Mouse (Mus musculus): ENCODE measurements around the gene Tyw1.
A peak's percentile ranks its signal among the peaks of the same experiment; 100 is the strongest.
"Not testable (repeated sequence)": the region's sequence is repeated elsewhere in the genome, so short reads cannot be mapped to it uniquely, and the experiment has no call there.

The Tyw1 gene

GRCm38 (mm10) chr5:130255017-130255720 is at the start of gene Tyw1, which contains the start of gene Sbds:
Gene Tyw1, plus strand, starts transcription at chr5:130255619.
Gene Sbds, minus strand, starts transcription at chr5:130255530.
- DNase-seq (ENCODE audit: low read depth, low spot score): peak; percentile 97

DNA sequence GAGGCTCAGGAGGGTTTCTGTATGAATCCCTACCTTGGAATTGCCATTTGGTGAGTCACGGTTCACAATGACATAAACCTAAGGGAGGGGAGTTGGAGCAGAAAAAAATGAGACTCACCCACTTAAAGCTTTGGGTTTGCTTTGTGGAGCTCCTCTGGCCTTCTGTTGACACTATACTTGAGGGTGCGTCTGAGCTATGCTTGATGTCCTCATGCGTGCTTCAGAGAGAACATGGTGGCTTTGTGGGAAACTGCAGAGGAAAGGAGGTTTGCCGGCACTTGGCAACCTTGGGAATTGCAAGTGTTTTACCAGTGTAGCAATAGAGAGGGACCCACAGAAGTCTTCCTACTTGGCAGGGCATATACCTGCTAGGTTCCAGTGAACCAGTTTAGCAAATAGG is 48.1 kb upstream of the Tyw1 start:
- no peak for DNase-seq (ENCODE audit: low read depth, low spot score)

DNA sequence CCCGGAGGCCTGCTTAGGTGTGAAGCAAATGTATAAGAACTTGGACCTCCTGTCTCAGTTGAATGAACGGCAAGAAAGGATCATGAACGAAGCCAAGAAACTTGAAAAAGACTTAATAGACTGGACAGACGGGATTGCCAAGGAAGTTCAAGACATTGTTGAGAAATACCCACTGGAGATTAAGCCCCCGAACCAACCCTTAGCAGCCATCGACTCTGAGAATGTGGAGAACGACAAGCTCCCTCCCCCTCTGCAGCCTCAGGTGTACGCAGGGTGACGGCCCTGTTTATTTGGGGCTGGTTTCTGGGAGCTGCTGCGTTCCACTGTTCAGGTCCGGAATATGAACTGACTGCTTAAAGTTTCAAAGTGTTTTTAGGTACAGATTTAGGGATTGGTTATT is 42.5 kb upstream of the Tyw1 start:
- no peak for DNase-seq (ENCODE audit: low read depth, low spot score)

GRCm38 (mm10) chr5:130216781-130217180 is 38.6 kb upstream of the Tyw1 start, which contains the start of gene Tmem248:
Gene Tmem248, plus strand, starts transcription at chr5:130217081.
- DNase-seq (ENCODE audit: low read depth, low spot score): no peak

GRCm38 (mm10) chr5:130217406-130217805 is 38.0 kb upstream of the Tyw1 start:
- no peak for DNase-seq (ENCODE audit: low read depth, low spot score)

GRCm38 (mm10) chr5:130218336-130218735 is 37.1 kb upstream of the Tyw1 start:
- DNase-seq (ENCODE audit: low read depth, low spot score): no peak

DNA sequence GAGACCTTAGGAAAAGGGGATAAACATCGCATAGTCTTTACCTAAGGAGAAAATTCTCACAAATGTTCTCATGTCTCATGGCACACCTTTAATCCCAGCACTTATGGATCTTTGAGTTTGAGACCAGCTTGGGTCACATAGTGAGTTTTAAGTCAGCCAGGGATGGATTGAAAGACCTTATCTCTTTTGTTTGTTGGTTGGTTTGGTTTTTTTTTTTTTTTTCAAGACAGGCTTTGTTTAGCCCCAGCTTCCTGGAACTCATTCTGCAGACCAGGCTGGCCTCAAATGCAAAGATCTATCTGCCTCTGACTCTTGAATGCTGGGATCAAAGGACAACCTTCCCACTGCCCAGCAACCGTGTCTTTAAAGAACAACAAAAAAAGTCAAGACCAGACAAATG is 34.1 kb upstream of the Tyw1 start:
- no peak for DNase-seq (ENCODE audit: low read depth, low spot score)

DNA sequence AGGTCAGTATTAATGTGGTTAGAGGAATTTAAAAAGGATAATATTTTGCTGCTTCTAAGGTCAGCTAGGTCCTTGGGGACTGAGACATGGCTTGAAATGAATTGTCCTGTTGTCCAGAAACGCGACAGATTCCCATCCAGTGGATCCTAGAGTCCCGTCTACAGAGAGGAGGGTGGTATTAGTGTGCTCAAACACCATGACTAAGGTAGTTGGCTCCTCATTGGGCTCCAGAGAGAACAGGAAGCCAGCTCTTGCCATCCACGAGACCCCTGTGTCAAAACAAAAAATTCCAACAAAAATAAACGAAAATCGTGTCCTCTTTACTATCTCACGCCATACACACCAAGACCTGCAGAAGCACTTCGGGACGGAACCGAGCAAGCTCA is 33.7 kb upstream of the Tyw1 start:
- no peak for DNase-seq (ENCODE audit: low read depth, low spot score)

DNA sequence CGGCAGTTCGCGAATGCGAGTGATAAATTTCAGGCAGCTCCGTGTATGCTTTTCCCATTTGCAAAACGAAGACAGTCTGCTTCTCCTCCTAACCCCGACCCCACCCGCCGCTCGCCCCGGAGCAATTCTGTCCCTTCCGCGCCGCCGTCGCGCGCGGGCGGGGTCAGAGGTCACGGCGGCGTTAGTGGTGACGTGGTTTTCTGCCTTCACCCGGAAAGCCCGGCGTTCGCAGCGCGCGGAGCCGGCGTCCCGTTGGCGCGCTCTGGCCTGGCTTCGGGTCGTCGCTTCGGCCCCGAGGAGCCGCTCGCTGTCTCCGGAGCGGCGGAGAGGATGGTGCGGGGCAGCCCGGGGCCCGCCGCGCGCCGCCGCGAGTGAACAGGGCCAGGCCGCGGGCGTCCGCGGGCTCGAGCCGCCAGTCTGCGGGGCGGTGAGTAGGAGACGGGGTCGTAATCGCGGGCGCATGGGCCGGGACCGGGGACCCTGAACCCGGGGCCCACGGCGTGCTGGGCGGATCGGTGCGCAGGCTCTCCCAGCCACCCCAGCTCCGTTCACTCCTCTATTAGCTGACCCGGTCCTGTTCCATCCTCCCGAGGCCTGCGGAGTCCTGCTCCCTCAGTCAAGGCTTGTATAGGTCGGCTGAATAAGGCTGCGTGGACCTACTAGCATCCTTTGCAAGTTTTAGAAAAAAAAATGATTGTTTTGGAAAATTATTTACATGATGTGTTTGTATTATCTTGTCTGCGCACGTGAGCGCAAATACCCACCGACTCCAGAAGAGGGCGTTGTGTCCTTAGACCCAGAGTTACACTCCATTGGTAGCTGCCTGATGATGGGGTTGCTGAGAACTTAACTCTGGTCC is 33.0 kb upstream of the Tyw1 start:
- peak; percentile 71 for DNase-seq (ENCODE audit: low read depth, low spot score)

DNA sequence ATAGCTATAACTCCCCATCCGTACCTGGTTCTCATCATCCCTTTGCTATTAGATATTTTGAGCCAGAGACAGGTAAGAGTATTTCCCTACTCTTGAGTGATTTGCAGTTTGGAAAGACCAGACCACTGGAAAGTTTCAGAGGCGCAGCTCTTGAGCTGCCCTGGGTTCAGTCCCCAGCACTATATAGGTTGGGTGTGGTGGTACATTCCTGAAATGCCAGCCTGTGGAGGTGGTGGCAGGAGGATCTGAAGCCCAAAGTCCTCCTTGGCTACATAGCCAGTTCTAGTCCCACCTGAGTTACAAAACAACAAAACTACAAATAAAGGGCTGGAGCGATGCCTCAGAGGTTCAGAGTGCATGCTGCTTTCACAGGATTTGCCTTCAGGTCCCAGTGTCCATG is 28.6 kb upstream of the Tyw1 start:
- no peak for DNase-seq (ENCODE audit: low read depth, low spot score)

DNA sequence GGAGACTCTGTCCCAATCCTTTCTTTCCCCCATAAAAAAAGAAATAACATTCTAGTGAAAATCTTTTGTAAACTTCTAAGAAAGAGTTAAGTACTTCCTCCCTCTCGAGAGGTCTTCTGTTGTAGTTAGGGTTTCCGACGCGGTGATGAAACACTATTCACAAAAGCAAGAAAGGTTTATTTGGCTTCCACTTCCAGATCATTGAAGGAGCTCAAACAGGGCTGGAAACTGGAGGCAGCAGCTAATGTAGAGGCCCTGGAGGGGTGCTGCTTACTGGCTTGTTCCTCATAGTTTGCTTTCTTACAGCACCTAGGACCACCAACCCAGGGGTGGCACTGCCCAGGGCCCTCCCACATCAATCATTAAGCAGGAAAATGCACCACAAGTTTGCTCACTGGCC is 27.3 kb upstream of the Tyw1 start:
- DNase-seq (ENCODE audit: low read depth, low spot score): no peak

GRCm38 (mm10) chr5:130236302-130236701 is 19.1 kb upstream of the Tyw1 start:
- DNase-seq (ENCODE audit: low read depth, low spot score): no peak

DNA sequence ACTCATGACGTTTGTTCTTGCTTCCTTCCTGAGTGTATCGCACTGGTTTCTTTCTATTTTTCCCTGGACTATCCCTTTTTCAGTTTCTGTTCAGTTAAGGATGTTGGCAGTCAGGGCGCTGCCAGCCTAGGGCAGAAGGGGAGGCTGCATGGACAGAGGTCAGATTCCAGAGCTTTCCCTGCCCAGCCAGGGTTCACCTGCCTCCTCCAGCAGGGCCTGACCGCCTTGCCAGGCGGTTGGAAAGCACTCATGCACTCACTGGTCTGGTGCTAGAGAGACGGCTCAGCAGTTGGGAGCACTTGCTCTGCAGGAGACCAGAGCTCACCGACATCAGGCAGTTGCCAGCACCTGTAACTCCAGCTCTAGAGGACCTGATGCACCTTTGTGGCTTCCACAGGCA is 16.2 kb upstream of the Tyw1 start:
- no peak for DNase-seq (ENCODE audit: low read depth, low spot score)

- no peak for DNase-seq (ENCODE audit: low read depth, low spot score)
These were observed 15.6 kb upstream of the Tyw1 start for GRCm38 (mm10) chr5:130239856-130240255.

- no peak for DNase-seq (ENCODE audit: low read depth, low spot score)
These were observed 14.0 kb upstream of the Tyw1 start for GRCm38 (mm10) chr5:130241426-130241825.

DNA sequence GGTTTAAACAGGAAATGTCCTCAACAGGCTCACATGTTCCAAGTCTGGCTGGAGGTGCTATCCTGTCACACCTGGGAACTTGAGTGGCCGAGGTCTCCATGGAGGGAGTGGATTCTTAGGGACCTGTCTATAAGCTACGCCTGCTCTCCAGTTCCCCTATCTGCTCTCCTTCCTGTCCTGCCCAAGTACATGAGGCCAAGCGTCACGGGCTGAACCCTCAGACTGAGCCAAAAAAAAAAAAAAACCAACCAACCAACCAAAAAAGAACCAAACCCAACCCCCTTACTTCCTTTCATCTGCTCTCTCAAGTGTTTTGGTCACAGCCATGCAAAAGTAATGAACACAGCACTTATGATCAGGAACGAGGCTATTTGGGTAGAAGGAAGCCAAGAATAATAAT is 7.6 kb upstream of the Tyw1 start:
- no peak for DNase-seq (ENCODE audit: low read depth, low spot score)

DNA sequence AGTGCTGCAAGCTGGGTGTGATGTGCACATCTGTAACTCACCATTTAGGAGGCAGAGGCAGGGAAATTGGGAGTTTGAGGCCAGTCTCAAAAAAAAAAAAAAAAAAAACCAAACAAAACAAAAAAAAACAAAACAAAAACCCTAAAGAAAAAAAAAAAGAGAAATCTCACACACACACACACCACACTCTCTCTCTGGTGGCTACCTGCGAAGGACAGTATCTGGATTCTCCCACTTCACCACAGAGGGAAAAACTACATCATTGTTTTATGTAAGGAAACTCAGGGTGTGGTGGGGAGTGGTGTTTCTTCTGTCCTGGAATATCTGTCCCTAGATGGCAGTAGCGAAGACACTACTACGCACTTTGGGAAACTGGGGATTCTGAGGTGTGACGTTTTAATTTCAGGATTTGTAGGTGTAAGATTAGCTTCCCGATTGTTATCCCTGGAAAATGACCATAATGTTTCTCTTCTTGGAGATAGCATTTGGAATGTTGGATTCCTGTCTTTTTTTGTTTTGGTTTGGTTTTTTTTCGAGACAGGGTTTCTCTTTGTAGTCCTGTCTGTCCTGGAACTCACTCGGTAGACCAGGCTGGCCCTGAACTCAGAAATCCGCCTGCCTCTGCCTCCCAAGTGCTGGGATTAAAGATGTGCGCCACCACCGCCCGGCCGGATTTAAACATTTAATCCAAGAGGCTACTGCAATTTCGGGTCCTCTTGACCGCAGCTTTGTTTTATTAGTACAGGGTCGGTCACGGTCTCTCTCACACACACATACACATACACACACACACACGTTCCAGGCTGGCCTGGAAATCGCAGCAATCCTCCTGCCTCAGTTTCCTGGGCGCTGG is 1.0 kb upstream of the Tyw1 start:
- no peak for DNase-seq (ENCODE audit: low read depth, low spot score)

GRCm38 (mm10) chr5:130255799-130256525 is 543 bp downstream of the Tyw1 start:
- not testable (repeated sequence) for DNase-seq (ENCODE audit: low read depth, low spot score)

DNA sequence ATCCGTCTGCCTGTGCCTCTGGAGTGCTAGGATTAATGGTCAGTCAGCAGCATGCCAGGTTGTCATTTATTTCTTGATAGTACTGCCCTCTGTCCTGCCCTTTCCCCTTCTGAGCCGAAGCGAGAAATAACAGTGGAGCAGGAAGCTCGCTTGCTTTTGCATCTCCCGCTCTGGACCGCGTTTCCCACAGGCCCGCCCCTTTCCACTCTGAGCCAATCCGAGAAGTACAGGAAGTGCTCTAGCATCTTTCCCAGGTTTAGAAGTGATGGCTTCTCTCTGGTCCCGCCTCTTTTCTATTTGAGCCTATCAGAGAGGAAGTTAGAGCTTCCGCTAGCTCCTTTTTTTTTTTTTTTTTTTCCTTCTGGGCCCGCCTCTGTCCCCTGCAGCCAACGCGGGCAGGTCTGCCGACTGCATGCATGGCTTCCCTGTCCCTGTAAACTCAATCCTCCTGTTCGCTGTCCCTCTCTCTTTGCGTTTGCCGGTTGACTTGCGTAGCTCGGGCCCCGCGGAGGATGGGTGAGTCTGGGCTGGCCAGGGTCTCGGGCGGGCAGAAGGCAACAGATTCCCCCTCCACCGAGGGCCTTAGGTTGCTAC is 1.4 kb downstream of the Tyw1 start:
- DNase-seq (ENCODE audit: low read depth, low spot score): peak; percentile 85

- DNase-seq (ENCODE audit: low read depth, low spot score): no peak
These were observed 1.9 kb downstream of the Tyw1 start for GRCm38 (mm10) chr5:130257303-130257702.

DNA sequence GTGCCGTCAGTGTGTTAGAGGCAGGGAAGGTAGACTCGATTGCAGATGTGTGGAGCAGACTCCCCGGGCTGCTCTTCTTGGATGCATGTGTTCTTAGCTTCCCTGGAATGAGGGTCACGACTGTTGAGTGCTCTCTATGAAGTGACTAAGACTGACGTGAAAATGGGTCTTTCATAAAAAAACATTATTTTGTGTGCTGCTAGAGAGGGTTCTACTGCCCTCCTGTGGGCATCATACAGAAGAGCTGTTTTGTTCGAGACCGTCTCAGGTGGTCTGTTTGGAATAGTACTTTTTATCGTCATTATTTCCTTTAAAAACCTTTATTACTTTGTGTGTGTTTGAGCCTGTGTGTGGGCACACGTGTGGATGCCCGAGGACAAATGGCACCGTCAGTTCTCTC is 8.0 kb downstream of the Tyw1 start:
- DNase-seq (ENCODE audit: low read depth, low spot score): no peak

Data from WW6 (cell line).